Mouse (Mus musculus): ENCODE data around the gene Lad1.

Gene Lad1

DNA sequence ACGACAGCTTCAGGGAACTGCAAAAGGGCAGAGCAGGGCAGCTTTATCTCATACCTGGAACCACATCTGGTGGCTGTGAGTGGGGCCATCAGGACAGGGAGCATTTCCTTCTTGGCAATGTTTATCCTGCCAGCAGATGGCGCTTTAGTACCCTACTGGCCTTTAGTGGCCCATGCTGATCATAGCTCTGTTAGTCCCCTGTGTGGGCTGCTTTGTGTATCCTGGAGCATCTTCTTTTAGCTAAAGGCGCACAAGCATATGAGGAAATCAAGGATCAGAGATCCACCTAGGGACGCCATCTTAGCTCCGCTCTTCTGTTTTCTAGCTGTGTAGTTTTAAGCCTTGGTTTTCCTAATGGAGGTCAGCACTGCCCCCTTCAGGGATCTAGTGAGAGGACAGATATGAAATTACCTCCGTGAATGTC lies 28.8 kb downstream of the Lad1 start:
- peak; percentile 61 to 71 for DNase-seq

DNA sequence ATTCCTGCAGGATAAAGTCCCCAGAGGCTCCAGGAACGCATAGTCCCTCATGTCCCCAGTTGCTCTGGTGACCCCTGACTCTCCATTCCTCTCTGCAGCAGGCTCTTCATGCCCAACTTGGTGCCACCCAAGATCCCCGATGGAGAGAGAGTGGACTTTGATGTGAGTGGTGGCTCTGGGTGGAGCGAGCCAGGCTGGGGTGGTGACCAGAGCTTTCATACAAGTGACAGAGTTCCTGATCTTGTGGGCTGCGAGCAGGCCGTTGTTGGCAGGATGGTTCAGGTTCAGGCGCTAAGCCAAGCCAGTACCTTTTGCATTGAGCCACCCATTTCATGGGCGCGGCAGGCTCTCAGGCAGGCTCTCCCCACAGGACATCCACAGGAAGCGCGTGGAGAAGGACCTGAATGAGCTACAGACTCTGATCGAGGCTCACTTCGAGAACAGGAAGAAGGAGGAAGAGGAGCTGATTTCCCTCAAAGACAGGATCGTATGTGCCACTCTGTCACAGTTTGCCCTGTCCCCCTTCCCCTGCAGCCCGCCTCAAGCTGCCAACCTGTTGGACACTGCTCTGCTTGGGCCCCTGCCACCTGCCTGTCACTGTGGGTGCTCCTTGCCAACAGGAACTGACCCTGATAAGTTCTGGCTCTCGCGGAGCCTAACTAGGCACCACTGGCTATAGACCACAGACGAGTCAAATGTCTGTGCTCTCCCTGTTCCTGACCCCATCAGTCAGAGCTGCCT lies 29.4 kb downstream of the Lad1 start:
- DNase-seq, result no peak

DNA sequence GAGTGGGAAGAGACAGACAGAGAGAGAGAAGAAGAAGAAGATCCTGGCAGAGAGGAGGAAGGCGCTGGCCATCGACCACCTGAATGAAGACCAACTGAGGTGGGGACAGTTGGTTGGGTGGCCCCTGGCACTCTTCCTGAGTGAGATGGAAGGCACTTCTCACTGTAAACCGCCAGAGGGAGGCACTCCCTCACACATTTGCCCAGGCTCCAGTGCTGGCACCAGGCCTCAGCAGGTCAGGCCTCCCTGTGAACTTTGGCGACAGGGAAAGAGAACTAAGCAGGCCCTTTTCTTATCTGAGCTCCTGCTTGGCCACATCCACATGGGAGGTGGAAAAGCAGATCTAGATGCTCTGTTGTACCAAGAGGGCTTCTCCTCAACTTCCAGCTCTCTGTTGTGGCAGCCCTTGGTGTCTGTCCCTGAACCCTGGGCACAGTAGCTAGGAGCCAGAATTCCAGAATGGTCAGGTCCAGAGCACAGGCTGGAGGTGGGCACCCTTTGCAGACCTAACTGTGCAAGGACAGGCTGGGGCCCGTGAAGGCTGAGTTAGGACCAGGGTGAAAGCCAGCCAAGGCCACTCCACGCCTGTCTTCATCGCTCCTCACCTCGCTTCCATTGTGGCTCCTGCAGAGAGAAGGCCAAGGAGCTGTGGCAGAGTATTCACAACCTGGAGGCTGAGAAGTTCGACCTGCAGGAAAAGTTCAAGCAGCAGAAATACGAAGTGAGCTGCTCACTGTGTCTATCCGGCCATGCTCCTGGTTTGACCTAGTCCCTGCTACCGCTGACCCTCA lies 32.5 kb downstream of the Lad1 start:
- DNase-seq, result peak; percentile 67 to 74

DNA sequence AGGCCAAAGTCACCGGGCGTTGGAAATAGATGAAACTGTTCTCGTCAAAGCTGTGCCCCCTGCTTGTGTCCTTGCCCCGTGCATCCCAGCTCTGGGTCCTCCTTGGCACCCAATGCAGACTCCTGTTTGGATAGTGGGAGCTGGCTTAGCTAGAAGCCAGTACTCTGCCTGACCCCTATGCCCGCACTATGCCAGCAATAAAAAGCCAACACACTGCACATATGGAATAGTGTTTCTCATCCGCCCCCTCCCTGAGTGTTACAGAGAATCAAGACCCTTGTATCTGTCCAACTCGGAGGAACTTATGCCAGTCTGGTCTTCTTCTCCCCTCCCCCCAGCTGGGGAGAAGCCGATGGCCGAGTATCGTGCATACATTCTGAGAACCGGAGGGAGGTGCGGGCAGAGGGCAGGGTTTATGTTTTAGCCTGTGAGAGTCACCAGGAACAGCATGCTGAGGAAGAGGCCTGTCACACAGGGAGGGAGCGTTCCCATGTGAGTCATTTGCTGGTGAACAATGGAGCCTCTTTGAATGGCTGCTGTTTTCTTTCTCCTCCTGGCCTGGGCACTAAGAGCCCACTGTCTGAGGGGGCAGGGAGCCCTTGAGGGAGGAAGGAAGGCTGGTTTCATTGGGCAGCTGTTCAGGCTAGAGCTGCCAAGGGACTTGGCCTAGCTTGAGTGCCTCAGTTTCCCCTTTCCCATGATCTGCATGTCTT lies 33.8 kb downstream of the Lad1 start:
- DNase-seq, result no peak

DNA sequence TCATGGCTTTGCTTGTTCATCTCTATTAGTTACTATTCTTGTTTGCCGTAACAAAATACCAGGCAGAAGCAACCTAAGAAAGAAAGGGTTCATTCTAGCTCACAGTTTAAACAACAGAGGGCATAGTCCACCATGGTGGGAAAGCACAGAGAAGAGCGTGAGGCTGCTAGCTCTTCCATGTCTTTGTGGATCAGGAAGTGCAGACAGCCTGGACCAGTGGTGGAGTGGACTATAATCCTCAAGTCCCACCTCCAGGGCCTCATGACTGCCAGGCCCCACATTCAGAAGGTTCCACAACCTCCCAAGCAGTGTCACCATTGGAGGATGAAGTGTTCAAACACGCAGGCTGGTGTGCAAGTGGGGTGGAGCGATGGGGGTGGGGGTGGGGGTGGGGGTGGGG lies 34.8 kb downstream of the Lad1 start:
- no peak for DNase-seq

DNA sequence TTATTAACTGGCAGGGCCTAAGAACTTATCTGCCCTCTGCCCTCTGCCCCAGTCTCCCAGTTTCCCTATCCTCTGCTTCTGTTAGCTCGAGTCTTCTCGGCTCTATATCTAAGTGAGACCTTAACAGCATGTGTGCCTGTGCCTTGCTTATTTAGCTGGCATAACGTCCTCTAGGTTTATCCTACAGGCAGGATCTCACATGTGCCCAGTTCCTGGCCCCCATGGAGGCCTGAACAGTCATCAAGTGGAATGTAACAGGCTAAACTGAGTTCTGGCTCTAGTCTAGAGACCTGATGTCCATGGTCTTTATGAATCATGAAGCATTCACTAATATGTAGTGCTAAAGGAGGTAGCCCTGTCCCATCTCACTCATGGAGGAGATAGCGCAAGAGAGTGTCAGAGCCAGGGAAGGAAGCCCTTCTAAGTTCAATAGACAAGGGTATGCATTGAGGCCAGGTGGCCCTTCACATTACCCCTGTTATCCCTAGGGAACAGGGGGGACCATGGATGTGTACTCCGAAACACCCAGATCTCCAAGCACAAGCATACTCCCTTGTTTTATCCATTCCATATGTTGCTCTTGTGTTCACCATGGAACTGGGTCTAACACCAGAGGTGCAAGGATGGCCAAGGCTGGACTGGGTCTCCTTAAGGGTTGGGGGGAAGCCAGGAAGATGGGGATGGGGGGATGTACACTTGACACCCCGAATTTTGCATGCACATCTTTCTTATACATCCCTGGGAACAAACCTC lies 36.4 kb downstream of the Lad1 start:
- DNase-seq, result no peak

DNA sequence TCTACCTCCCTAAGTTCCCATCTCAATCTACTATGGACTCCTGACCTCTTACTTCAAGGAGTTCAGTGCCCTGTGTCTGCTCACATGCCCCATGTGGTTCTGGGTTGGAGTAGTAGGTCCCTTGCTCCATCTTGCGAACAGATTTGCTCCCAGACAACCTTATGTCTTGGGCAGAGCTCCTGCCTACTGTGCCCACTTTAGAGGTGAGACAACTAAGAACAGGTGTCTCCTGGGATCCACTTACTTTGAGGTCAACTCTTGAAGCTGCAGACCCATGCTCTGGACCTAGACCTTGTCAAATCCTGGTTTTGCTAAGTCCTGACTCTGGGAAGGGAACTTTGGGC lies 36.9 kb downstream of the Lad1 start:
- DNase-seq, result no peak

DNA sequence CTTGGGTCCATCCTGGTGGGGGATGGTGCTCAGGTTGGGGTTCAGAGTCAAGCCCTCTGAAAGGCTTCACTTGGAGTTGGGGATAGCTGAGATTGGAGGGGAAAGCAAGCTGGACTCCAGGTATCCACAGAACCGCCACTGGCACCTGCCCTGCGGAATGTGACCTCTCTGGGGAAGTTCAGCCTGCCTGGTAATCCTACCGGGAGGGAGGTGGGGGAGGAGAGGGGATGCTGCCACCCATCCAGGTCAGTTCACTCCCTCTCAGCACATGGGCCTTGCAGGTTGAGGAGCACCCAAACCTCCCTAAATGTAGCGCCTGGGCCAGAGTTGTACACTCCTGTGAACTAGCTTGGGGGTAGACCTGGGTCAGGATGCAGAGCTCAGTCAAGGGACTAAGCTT lies 37.7 kb downstream of the Lad1 start:
- DNase-seq, result no peak

DNA sequence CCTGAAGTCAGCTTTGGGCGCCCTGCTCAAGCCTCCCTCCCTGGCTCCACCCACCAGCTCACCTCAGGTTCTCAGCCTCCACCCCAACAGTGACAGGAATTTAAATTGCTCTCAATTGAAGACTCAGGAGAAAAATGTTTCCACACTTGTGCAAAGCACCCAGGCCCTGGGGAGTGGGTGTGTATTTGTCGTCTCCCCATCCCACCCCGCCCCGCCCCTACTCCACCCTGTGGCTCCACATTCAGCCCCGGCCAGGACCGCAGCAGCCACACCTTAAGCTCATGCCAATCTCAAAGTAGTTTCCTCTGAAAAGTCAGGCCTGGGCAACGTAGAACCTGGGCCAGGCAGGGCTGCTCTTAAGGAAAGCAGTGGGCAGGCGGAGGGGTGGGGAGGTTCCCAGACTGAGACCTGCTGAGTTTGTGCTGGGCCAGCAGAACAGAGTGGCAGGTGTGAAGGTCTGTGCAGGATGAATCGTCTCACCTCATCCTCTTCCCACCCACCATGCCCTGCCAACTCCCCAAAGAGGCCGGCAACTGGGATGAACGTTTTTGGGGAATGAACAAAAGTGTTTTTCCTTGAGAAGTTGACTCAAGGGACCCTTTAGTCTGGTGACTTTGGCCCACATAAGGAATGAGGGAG lies 38.9 kb downstream of the Lad1 start:
- DNase-seq, result no peak

DNA sequence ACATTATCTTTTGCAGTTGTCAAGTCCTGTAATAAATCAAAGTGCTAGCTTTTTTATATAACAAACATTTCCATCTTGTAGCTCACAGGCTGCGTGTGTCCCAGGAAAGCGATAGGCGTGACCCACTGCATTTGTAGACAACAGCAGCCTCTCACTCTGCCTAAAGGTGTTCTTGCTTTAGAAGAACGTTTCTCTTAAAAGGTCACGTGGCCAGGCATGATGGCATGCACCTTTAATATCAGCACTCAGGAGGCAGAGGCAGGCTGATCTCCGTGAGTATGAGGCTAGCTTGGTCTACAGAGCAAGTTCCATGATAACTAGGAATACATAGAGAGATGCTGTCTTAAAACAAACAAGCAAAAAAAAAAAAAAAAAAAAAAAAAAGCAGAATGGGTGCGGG lies 40.1 kb downstream of the Lad1 start:
- no peak for DNase-seq

DNA sequence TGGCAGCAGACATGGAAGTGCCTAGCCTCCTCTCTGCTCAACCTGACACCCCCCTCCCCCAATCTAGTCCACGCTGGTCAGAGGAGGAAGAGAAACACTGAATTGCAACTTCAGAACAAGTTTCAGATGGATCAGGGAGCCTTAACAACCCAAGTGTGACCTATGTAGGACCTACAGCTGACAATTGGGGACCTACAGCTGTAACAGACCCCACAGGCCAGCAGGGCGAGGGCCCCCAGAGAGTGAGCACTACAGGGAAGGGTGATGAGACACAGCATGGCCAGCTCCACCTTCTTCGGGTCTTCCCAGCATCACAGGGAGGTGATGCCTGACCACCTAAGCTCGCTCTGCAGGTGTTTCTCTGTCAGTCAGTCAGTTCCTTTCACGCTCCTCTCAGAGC lies 42.7 kb downstream of the Lad1 start:
- no peak for DNase-seq

DNA sequence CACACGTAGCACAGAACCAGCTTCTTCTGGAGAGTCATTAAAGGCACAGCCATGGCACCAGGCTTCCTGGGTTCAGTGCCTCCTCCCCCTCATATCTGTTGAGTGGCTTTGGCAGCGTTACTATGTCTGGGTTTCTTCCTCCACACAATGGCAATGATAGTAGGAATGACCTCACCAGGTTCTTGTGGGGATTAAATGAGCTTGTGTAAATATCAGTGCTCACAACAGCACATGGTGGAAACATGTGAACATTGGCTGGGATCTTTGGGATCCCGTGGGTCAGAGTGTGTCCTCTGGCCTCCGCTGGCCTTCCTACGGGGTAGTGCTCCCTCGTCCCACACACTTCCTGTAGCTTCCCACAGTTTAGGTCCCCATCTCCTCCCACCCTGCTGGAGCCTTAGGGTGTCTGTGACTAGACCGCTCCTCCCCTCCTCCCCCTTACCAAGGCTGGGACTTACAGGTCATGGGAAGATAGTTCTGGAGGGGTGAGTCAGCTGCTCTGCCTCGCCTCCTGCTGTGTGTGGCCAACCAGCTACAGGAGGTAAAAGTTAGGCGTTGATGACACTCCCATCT lies 43.7 kb downstream of the Lad1 start:
- DNase-seq, result peak in 1 of 2 experiments; percentile 38

DNA sequence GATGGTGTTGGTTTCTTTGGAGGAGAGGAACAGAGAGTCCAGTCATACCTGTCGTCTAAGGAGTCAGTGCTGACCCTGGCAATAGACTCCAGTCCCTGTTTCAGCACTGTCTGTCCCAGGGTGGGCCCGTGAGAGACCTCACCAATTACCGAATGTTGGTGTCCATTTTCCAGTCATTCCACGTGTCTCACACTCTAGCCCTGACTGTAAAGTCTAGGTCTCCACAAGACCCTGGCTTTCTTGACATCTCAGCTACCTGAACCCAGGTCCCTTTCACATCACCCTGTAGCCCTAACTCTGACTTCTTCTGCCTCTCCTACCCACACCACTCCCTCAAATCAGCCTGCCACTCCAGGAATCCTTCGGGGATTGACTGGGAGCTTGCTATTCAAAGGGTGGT lies 44.2 kb downstream of the Lad1 start:
- DNase-seq, result no peak

DNA sequence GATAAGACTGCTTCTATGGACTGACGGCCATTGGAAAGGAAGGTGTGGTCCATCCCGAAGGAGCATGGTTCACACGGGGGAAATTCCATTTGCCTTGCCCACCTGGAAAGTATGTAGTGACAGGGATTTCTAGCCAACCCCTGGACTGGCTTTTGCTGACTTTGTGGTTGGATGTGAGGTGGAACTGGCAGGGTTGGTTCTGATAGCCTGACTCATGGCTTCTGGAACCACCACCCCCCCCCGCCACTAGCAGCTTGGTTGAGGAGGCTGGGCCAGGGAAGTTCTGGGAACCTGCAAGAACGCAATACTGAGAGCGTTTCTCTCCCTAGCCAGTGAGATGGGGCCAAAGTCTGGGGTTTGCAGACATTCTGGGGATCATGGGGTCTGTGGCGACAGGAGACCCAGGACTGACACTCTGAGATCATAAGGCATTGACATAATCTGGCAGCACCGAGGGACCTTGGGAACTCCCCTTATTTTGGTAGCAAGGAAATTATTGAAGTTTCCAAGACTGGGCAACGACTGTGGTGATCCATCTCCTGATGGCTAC lies 45.5 kb downstream of the Lad1 start:
- no peak for DNase-seq

DNA sequence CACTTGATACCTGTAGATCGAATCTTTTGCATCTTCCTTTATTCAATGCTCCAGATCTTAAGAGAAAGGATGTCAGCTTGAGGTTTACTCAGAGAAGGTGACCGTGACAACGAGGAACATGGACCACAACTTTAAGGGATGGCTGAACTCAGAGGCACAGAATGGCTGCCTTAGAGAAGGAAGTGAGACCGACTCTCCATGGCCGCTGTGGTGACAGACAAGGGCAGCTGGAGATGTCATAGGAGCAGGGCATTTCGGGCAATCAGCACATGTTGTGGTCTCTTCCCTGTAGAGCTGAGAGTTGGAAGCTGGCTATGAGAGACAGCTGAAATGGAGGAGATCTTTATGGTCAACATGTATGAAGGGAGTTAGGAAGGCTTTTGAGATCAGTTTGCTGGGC lies 46.4 kb downstream of the Lad1 start:
- no peak for DNase-seq

DNA sequence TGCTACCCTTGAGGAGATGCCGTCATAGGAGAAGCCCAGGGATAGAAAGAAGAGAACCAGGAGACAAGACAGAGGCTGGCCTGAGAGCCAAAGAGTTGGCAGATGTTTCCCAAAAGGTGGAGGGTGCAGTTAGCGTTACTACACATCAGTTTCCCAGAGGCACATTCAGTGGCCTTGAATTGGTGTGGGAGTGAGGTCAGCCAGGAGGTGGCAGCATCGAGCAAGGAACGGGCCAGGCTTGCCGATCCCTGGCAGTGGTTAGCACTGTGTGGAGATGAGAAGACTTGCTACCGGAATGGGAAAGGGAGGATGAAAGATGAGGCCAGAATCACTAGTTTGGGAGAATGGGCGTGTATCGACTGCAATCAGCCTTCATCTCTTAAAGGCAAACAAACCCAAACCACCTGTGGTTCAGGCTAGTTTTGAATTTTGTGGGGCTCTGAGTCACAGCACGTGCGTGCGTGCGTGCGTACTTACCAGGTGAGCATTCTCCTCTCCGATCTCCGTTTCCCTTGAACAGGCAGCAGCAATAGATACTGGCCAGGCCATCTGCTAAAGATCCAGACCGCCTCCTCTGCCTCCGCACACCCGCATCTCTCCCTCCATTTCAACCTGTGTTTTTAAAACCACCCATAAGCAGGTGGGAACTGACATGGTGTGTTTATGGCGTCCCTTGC lies 47.3 kb downstream of the Lad1 start:
- peak; percentile 91 to 94 for DNase-seq

DNA sequence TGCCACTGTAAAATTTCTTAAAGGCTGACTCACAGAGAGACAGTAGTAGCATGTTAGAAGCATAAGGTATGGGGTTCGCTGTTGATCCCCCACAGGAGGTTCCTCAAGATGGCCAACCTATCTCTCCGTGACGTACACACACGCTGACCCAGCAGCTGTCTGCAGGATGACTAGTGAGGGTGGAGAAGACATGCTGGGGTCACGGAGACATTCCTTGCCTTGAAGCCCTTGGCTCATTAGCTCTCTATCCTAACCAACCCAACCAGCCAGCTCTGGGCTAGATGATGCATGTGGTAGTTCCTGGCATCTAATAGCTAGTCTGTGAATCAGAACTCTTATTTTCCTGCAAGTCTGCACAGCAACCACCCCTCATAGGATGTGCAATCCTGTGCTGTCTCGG lies 50.2 kb downstream of the Lad1 start:
- DNase-seq, result no peak

DNA sequence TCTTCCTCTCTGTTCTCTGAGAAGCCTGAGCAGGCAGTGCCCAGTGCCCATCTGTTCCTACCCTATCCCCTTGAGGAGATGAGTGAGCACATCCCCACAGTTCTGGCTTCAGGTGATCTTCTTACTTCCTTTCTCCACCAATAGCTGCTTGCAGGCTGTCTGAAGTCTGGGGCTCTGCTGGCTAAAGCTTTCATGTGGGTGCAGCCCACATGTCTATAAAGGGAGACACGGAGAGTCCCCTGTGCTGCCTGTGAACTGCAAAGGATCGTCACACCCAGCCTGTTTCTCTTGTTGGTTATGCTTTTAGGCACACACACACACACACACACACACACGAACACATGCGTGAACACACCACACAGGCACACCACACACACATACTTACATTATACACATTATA lies 54.6 kb downstream of the Lad1 start:
- no peak for DNase-seq

DNA sequence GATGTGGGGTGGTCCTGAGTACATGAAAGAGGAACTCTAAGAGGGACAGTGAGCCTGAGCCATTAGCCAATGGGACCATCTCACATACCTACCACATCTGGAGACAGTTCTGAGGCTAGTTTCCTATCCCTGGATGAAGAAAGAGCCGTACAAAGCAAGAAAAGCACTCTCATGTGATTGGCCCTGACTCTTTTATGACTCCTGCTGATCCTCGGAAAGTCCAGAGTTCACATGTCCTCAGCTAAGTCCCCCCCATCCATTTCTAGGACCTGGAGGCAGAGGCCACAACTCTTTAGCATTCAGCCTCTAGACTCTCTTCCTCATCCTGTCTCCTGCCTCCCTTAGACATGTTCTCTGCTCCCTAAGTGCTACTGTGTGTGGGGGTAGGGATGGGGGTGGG lies 58.9 kb downstream of the Lad1 start:
- DNase-seq, result no peak

DNA sequence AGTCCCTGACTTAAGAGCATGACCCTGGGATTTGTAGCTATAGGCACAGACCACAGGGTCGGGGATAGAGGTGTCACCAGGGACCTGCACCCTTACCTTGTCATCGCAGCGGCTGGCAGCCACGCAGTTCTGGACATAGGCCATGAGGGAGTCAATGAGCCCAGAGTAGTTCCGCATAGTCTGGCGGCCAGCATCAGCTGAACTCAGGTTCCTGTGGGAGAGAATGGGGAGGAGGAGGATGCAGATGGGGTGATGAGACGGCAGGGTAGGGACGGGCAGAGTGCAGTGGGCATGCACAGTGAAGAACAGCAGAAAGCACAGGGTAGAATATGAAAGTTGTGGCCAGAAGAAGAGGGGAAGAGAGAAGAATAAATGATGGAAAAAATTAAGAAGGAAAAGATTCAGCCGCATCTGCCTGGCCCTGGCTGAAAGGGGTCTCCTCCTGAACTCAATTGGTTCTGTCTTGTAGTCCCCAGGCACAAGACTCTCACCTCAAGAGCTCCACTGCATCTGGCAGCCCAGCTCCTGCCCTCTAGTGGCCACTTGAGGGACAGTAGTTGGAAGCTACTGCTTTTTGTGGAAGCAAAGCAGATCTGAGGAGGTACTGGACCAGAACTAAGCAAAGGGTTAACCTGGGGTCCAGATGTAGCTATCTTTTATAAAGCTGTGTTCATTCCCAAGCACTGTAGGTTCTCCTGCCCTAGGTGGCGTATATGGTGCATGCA lies 64.1 kb downstream of the Lad1 start:
- peak; percentile 74 to 80 for DNase-seq
